Mouse (Mus musculus) midbrain, embryonic 13.5 days (tissue): ENCODE measurements around the gene Gabpb2. TPM values are rescaled to one million over a fixed set of nuclear protein-coding genes. Genes with fewer than 3 reads are reported as not detected.

Source experiments
- ATAC-seq: fragments of 200-750 bp; cut with Nextera tagmentation; 2 replicates; pipeline ENCODE4 v1.8.0; 2017; ENCODE audit warnings: mild to moderate bottlenecking, moderate TSS enrichment, moderate library complexity
- H3K27ac ChIP-seq: fragments of 300-500 bp; sonication (generic); 2 replicates; pipeline ENCODE4 v1.5.1; 2015; ENCODE audit warnings: inconsistent platforms, mild to moderate bottlenecking, moderate library complexity
- H3K27me3 ChIP-seq: fragments of 300-500 bp; sonication (generic); 2 replicates; pipeline ENCODE4 v1.6.1; 2015; ENCODE audit warnings: mild to moderate bottlenecking, inconsistent platforms
- H3K36me3 ChIP-seq: fragments of 300-500 bp; sonication (generic); 2 replicates; pipeline ENCODE4 v1.6.1; 2015; ENCODE audit warnings: mild to moderate bottlenecking, inconsistent platforms
- H3K4me1 ChIP-seq: fragments of 300-500 bp; sonication (generic); replicated peaks from 2 replicates; pipeline ENCODE4 v1.6.1; 2015; ENCODE audit warnings: inconsistent platforms
- H3K4me2 ChIP-seq: fragments of 300-500 bp; sonication (generic); replicated peaks from 2 replicates; pipeline ENCODE4 v1.6.1; 2015; ENCODE audit warnings: moderate library complexity, mild to moderate bottlenecking, inconsistent platforms
- H3K4me3 ChIP-seq: fragments of 300-500 bp; sonication (generic); replicated peaks from 2 replicates; pipeline ENCODE4 v1.5.1; 2015; ENCODE audit warnings: mild to moderate bottlenecking, inconsistent platforms
- H3K9ac ChIP-seq: fragments of 300-500 bp; sonication (generic); replicated peaks from 2 replicates; pipeline ENCODE4 v1.6.1; 2015; ENCODE audit warnings: mild to moderate bottlenecking, inconsistent platforms
- H3K9me3 ChIP-seq: fragments of 300-500 bp; sonication (generic); 2 replicates; pipeline ENCODE4 v1.6.1; 2016; ENCODE audit warnings: mild to moderate bottlenecking, inconsistent platforms
- WGBS: fragments of 180-500 bp; shearing (Covaris S2); methylation state at CpG from one replicate; pipeline ENCODE4 v1.1.7; 2015; 5-methylcytosine and 5-hydroxymethylcytosine counted together
- polyA plus RNA-seq: library from polyadenylated mRNA; unstranded; fragments of >200 nt; fragmentation: Nextera tagmentation; extraction: Ambion mirVana; gene quantifications from 2 replicates; pipeline ENCODE4 v1.2.1, GENCODE M21; 2015

Gabpb2 gene
- polyA plus RNA-seq, 1 experiment from 2014 or later: 5.5 TPM

GRCm38 (mm10) chr3:95161618-95162344 is 55.9 kb downstream of the Gabpb2 start:
- peak overlapping the region; percentile 82 for H3K4me2 ChIP-seq
- peaks cover 44% of the 10 kb centered on the region for H3K4me1 ChIP-seq
- no peaks in the 10 kb centered on the region for H3K27me3 ChIP-seq
- H3K9ac ChIP-seq: peak overlapping the region; percentile 89
- H3K27ac ChIP-seq: peak overlapping the region; percentile 82
- 5% methylated on average over 9 of the region's 9 CpGs for WGBS
- H3K36me3 ChIP-seq: peaks cover 28% of the 10 kb centered on the region
- H3K9me3 ChIP-seq: no peaks in the 10 kb centered on the region
- peak; percentile 7; the same call in 1 of the 2 replicates for ATAC-seq
- peak overlapping the region; percentile 89 for H3K4me3 ChIP-seq

- ATAC-seq: peak; percentile 47
- Histone ChIP-seq H3K4me3 (peak overlapping the region; percentile 89), H3K9ac (peak overlapping the region; percentile 89), H3K9me3 (no peaks in the 10 kb centered on the region), H3K27me3 (no peaks in the 10 kb centered on the region), H3K4me2 (peak overlapping the region; percentile 82), H3K27ac (peak overlapping the region; percentile 82), H3K4me1 (peaks cover 44% of the 10 kb centered on the region), H3K36me3 (peaks cover 22% of the 10 kb centered on the region)
- 1% methylated on average over 30 of the region's 30 CpGs for WGBS
Observed at GRCm38 (mm10) chr3:95161041-95161551, 56.6 kb downstream of the Gabpb2 start.

GRCm38 (mm10) chr3:95159987-95160963 is 57.4 kb downstream of the Gabpb2 start, which contains the start of gene Sema6c:
TSS of gene Sema6c (plus strand) at chr3:95160457.
- peaks cover 44% of the 10 kb centered on the region for H3K4me1 ChIP-seq
- peak within 1 kb of the TSS; percentile 82 for H3K27ac ChIP-seq
- peak within 1 kb of the TSS; percentile 82 for H3K4me2 ChIP-seq
- peak; percentile 98 for ATAC-seq
- no peaks in the 10 kb centered on the region for H3K9me3 ChIP-seq
- peaks cover 13% of the 10 kb centered on the region for H3K36me3 ChIP-seq
- H3K9ac ChIP-seq: peak within 1 kb of the TSS; percentile 89
- H3K4me3 ChIP-seq: peak within 1 kb of the TSS; percentile 89
- WGBS: under 1% methylated on average over 66 of the region's 66 CpGs
- no peaks in the 10 kb centered on the region for H3K27me3 ChIP-seq

GRCm38 (mm10) chr3:95159511-95159986 is 58.2 kb downstream of the Gabpb2 start:
- WGBS: 11% methylated on average over 8 of the region's 8 CpGs
- peak overlapping the region; percentile 82 for H3K27ac ChIP-seq

GRCm38 (mm10) chr3:95153874-95154273 is 63.8 kb downstream of the Gabpb2 start:
- Histone ChIP-seq H3K9ac (no peak overlapping the region), H3K4me2 (no peak overlapping the region), H3K36me3 (no peaks in the 10 kb centered on the region), H3K4me1 (no peaks in the 10 kb centered on the region), H3K4me3 (no peak overlapping the region), H3K27ac (no peak overlapping the region), H3K27me3 (no peaks in the 10 kb centered on the region), H3K9me3 (no peaks in the 10 kb centered on the region)
- WGBS: 51% methylated on average over 4 of the region's 4 CpGs
- ATAC-seq: no peak

More at GRCm38 (mm10) chr3:95159511-95159986, 58.2 kb downstream of the Gabpb2 start:
- no peaks in the 10 kb centered on the region for H3K27me3 ChIP-seq
- no peaks in the 10 kb centered on the region for H3K9me3 ChIP-seq
- peaks cover 6% of the 10 kb centered on the region for H3K36me3 ChIP-seq
- H3K4me1 ChIP-seq: peaks cover 38% of the 10 kb centered on the region
- ATAC-seq: no peak
- peak overlapping the region; percentile 89 for H3K9ac ChIP-seq
- H3K4me2 ChIP-seq: peak overlapping the region; percentile 82
- H3K4me3 ChIP-seq: peak overlapping the region; percentile 89

- H3K36me3 ChIP-seq: no peaks in the 10 kb centered on the region
- no peak for ATAC-seq
- no peak overlapping the region for H3K4me3 ChIP-seq
- H3K27me3 ChIP-seq: no peaks in the 10 kb centered on the region
- H3K4me2 ChIP-seq: no peak overlapping the region
- H3K9ac ChIP-seq: no peak overlapping the region
- H3K4me1 ChIP-seq: no peaks in the 10 kb centered on the region
- H3K27ac ChIP-seq: no peak overlapping the region
- 55% methylated on average over 3 of the region's 3 CpGs for WGBS
- H3K9me3 ChIP-seq: no peaks in the 10 kb centered on the region
Observed at GRCm38 (mm10) chr3:95147924-95148323, 69.8 kb downstream of the Gabpb2 start.

GRCm38 (mm10) chr3:95142617-95143011 is 75.1 kb downstream of the Gabpb2 start:
- Histone ChIP-seq H3K9ac (no peak overlapping the region), H3K4me2 (no peak overlapping the region), H3K4me1 (no peaks in the 10 kb centered on the region), H3K27me3 (no peaks in the 10 kb centered on the region), H3K36me3 (peaks cover 19% of the 10 kb centered on the region), H3K27ac (no peak overlapping the region), H3K9me3 (no peaks in the 10 kb centered on the region), H3K4me3 (no peak overlapping the region)
- peak; percentile 74 for ATAC-seq
- WGBS: 9% methylated on average over 5 of the region's 5 CpGs

GRCm38 (mm10) chr3:95141952-95142616 is 75.6 kb downstream of the Gabpb2 start, which contains the start of gene Tnfaip8l2:
TSS of gene Tnfaip8l2 (minus strand) at chr3:95142360.
- 83% methylated on average over 10 of the region's 10 CpGs for whole genome bisulfite sequencing
- peak; percentile 62; the same call in 1 of the 2 replicates for ATAC-seq
- no peaks in the 10 kb centered on the region for H3K9me3 ChIP-seq

GRCm38 (mm10) chr3:95141474-95141873 is 76.2 kb downstream of the Gabpb2 start:
- Histone ChIP-seq H3K9ac (no peak overlapping the region), H3K27me3 (no peaks in the 10 kb centered on the region), H3K36me3 (peaks cover 19% of the 10 kb centered on the region), H3K4me3 (no peak overlapping the region), H3K4me2 (no peak overlapping the region), H3K27ac (no peak overlapping the region), H3K4me1 (no peaks in the 10 kb centered on the region; the same call in 1 of the 2 replicates), H3K9me3 (no peaks in the 10 kb centered on the region)
- 93% methylated on average over 9 of the region's 9 CpGs for WGBS
- no peak for ATAC-seq

More at GRCm38 (mm10) chr3:95141952-95142616, 75.6 kb downstream of the Gabpb2 start, which contains the start of gene Tnfaip8l2:
- H3K4me3 ChIP-seq: no peak within 1 kb of the TSS
- H3K27ac ChIP-seq: no peak within 1 kb of the TSS
- H3K4me2 ChIP-seq: no peak within 1 kb of the TSS
- H3K9ac ChIP-seq: no peak within 1 kb of the TSS
- H3K27me3 ChIP-seq: no peaks in the 10 kb centered on the region
- H3K4me1 ChIP-seq: no peaks in the 10 kb centered on the region
- H3K36me3 ChIP-seq: peaks cover 19% of the 10 kb centered on the region

- H3K4me1 ChIP-seq: peaks cover 5% of the 10 kb centered on the region
- H3K4me3 ChIP-seq: no peak overlapping the region
- ATAC-seq: no peak
- H3K9me3 ChIP-seq: no peaks in the 10 kb centered on the region
- no peaks in the 10 kb centered on the region for H3K27me3 ChIP-seq
- H3K9ac ChIP-seq: no peak overlapping the region
- H3K4me2 ChIP-seq: no peak overlapping the region
- no peak overlapping the region for H3K27ac ChIP-seq
- H3K36me3 ChIP-seq: peaks cover 19% of the 10 kb centered on the region
- WGBS: 88% methylated on average over 6 of the region's 6 CpGs
Observed at GRCm38 (mm10) chr3:95140795-95141194, 76.9 kb downstream of the Gabpb2 start.

GRCm38 (mm10) chr3:95140289-95140595 is 77.5 kb downstream of the Gabpb2 start:
- H3K27me3 ChIP-seq: no peaks in the 10 kb centered on the region
- no peak overlapping the region for H3K4me3 ChIP-seq
- no peak overlapping the region for H3K4me2 ChIP-seq
- H3K9me3 ChIP-seq: no peaks in the 10 kb centered on the region
- peaks cover 10% of the 10 kb centered on the region for H3K4me1 ChIP-seq
- ATAC-seq: no peak
- WGBS: 66% methylated on average over 18 of the region's 18 CpGs
- no peak overlapping the region for H3K27ac ChIP-seq
- peaks cover 19% of the 10 kb centered on the region for H3K36me3 ChIP-seq
- H3K9ac ChIP-seq: no peak overlapping the region
